7 mouse cellular contexts compared by ENCODE assay signal in genomic region chr2:29787937-29788681, GRCm38 (mm10). TPM values are rescaled to one million over a fixed set of nuclear protein-coding genes. Genes with fewer than 3 reads are reported as not detected.
A peak's percentile ranks its signal among the peaks of the same experiment; 100 is the strongest.
DNase-seq lines count a peak whose midpoint lies in the region; ATAC-seq lines count a peak whose summit lies in the region.

TSS of gene Trub2 (minus strand) at chr2:29788502.

- H3K4me1 ChIP-seq in embryonic facial prominence, embryonic 10.5 days: peaks cover 23% of the 10 kb centered on the region
- H3K4me1 ChIP-seq in midbrain, embryonic 11.5 days (ENCODE audit: control insufficient read depth, insufficient read depth, low read length): peaks cover 11% of the 10 kb centered on the region

- peak; percentile 82 for ATAC-seq in midbrain, embryonic 11.5 days (ENCODE audit: low FRiP score)

- no peaks in the 10 kb centered on the region for H3K9me3 ChIP-seq in embryonic facial prominence, embryonic 10.5 days
- H3K9me3 ChIP-seq in midbrain, embryonic 11.5 days (ENCODE audit: control insufficient read depth, low read length): no peaks in the 10 kb centered on the region

- peak within 1 kb of the TSS; percentile 73 for H3K9ac ChIP-seq in midbrain, embryonic 11.5 days (ENCODE audit: low read length)

- WGBS in embryonic facial prominence, embryonic 10.5 days: under 1% methylated on average over 45 of the region's 45 CpGs
- WGBS in midbrain, embryonic 11.5 days: under 1% methylated on average over 45 of the region's 45 CpGs

- H3K27me3 ChIP-seq in embryonic facial prominence, embryonic 10.5 days (replicated peaks; ENCODE audit: low read depth, poor library complexity, severe bottlenecking): no peaks in the 10 kb centered on the region
- H3K27me3 ChIP-seq in midbrain, embryonic 11.5 days (ENCODE audit: control insufficient read depth, insufficient read depth, low read length): no peaks in the 10 kb centered on the region

- H3K4me3 ChIP-seq in embryonic facial prominence, embryonic 10.5 days: peak within 1 kb of the TSS; percentile 75
- H3K4me3 ChIP-seq in midbrain, embryonic 11.5 days (ENCODE audit: low read depth, low read length): peak within 1 kb of the TSS; percentile 53

- peak; percentile 92 for DNase-seq in adrenal gland, postnatal 14 days
- peak; percentile 86 for DNase-seq in embryonic facial prominence, embryonic 10.5 days (ENCODE audit: low spot score)
- no peak for DNase-seq in gonadal fat pad, adult 2 months (ENCODE audit: low read depth)
- peak; percentile 87 for DNase-seq in kidney, adult 11 months
- peak; percentile 77 for DNase-seq in left cerebral cortex, postnatal 4 days
- DNase-seq in midbrain, embryonic 11.5 days (ENCODE audit: low spot score, missing footprints): peak; percentile 97
- DNase-seq in skeletal muscle tissue, adult 2 months (ENCODE audit: low read depth, low spot score): peak; percentile 65

- peak within 1 kb of the TSS; percentile 66 for H3K4me2 ChIP-seq in midbrain, embryonic 11.5 days

- intact Hi-C loops in left cerebral cortex, postnatal 4 days (cut with DNase I): no loop called here

- peak within 1 kb of the TSS; percentile 84 for H3K27ac ChIP-seq in embryonic facial prominence, embryonic 10.5 days (replicated peaks)
- H3K27ac ChIP-seq in midbrain, embryonic 11.5 days (ENCODE audit: low read depth, low read length): no peak within 1 kb of the TSS

- H3K36me3 ChIP-seq in embryonic facial prominence, embryonic 10.5 days (replicated peaks): peaks cover 69% of the 10 kb centered on the region
- peaks cover 12% of the 10 kb centered on the region; the same call in 1 of the 2 replicates for H3K36me3 ChIP-seq in midbrain, embryonic 11.5 days (ENCODE audit: control insufficient read depth, insufficient read depth, low read length)

RNA-seq across cellular contexts. Expression of gene Trub2, which starts in this region (rescaled TPM):
- 33.6 and 39.4 TPM in 2 replicates for total RNA-seq in adrenal gland, postnatal 14 days (2021)
- 60.7 and 65.1 TPM in 2 replicates for polyA plus RNA-seq in embryonic facial prominence, embryonic 10.5 days (2016; fragmentation: Nextera tagmentation; extraction: Ambion mirVana)
- polyA plus RNA-seq in gonadal fat pad, adult 2 months (2012; rRNA removed): 54.2 and 73.3 TPM in 2 replicates
- total RNA-seq in left cerebral cortex, postnatal 4 days (2021): 10 to 100 TPM; 48.2 to 51.1 TPM
- polyA plus RNA-seq in midbrain, embryonic 11.5 days (2014; fragmentation: Nextera tagmentation; extraction: Ambion mirVana): 25.9 and 29.1 TPM in 2 replicates
